Mouse (Mus musculus) MEL (cell line): ENCODE results near the gene Chd5. TPM values are rescaled to one million over a fixed set of nuclear protein-coding genes. Genes with fewer than 3 reads are reported as not detected.

Source experiments
- DNase-seq: peaks from one replicate; pipeline ENCODE4 v3.0.0; 2011; ENCODE audit warnings: low read depth, low spot score
- H3K27ac ChIP-seq: 2 replicates; pipeline ENCODE4 v1.5.1; 2012; ENCODE audit warnings: low read depth, mild to moderate bottlenecking, control low read depth, low read length, moderate library complexity; ENCODE audit not compliant: control insufficient read depth
- H3K27me3 ChIP-seq, 2 experiments: fragments of 150-350 bp in 1 of 2; sonication (generic) in 1 of 2; 2 replicates each; pipeline ENCODE4 v1.6.1; 2012; ENCODE audit warnings: low read length in 2 of 2, mild to moderate bottlenecking in 2 of 2, improper control_type of control experiment in 1 of 2, moderate library complexity in 1 of 2; ENCODE audit not compliant: insufficient read depth in 2 of 2, control insufficient read depth in 1 of 2
- H3K36me3 ChIP-seq, 2 experiments: 2 replicates each; pipeline ENCODE4 v1.6.1; 2012 to 2014; ENCODE audit warnings: low read length in 2 of 2, improper control_type of control experiment in 1 of 2, inconsistent platforms in 1 of 2, mild to moderate bottlenecking in 1 of 2; ENCODE audit not compliant: insufficient read depth in 2 of 2, control insufficient read depth in 1 of 2
- H3K4me1 ChIP-seq, 2 experiments: fragments of 150-350 bp in 1 of 2; sonication (generic) in 1 of 2; 2 replicates each; pipeline ENCODE4 v1.6.1; 2012; ENCODE audit warnings: low read length in 2 of 2, improper control_type of control experiment in 1 of 2, mild to moderate bottlenecking in 1 of 2; ENCODE audit not compliant: insufficient read depth in 2 of 2, control insufficient read depth in 1 of 2
- H3K4me3 ChIP-seq, 2 experiments: fragments of 150-350 bp in 1 of 2; sonication (generic) in 1 of 2; 2 replicates each; pipeline ENCODE4 v1.5.1; 2012; ENCODE audit warnings: low read depth in 2 of 2, low read length in 2 of 2, mild to moderate bottlenecking in 2 of 2, moderate library complexity in 2 of 2, control low read depth in 1 of 2, improper control_type of control experiment in 1 of 2; ENCODE audit not compliant: control insufficient read depth in 1 of 2, insufficient read depth in 1 of 2
- H3K79me2 ChIP-seq: 2 replicates; pipeline ENCODE4 v1.6.1; 2012; ENCODE audit warnings: mild to moderate bottlenecking, low read length, moderate library complexity; ENCODE audit not compliant: control insufficient read depth, poor library complexity, insufficient read depth
- H3K9ac ChIP-seq: 2 replicates; pipeline ENCODE4 v1.6.1; 2012; ENCODE audit warnings: low read depth, mild to moderate bottlenecking, control low read depth, low read length, moderate library complexity; ENCODE audit not compliant: control insufficient read depth, poor library complexity, severe bottlenecking
- H3K9me3 ChIP-seq: fragments of 150-350 bp; sonication (generic); replicated peaks from 2 replicates; pipeline ENCODE4 v1.6.1; 2012; ENCODE audit warnings: mild to moderate bottlenecking, low read length, improper control_type of control experiment, moderate library complexity; ENCODE audit not compliant: insufficient read depth
- BHLHE40 ChIP-seq: IDR thresholded peaks from 2 replicates; pipeline ENCODE4 v1.6.1; 2012; ENCODE audit warnings: low read depth, mild to moderate bottlenecking, inconsistent platforms, low read length, improper control_type of control experiment, borderline replicate concordance
- CHD1 ChIP-seq: IDR thresholded peaks from 2 replicates; pipeline ENCODE4 v1.6.1; 2012; ENCODE audit warnings: low read depth, mild to moderate bottlenecking, inconsistent platforms, low read length, improper control_type of control experiment
- ELF1 ChIP-seq: IDR thresholded peaks from 2 replicates; pipeline ENCODE4 v1.6.1; 2014; ENCODE audit warnings: low read depth, mild to moderate bottlenecking, inconsistent platforms, low read length, improper control_type of control experiment, moderate library complexity
- EP300 ChIP-seq, 2 experiments: IDR thresholded peaks; 2 replicates each; pipeline ENCODE4 v1.6.1; 2011; ENCODE audit warnings: improper control_type of control experiment in 2 of 2, low read length in 2 of 2, low read depth in 1 of 2, mild to moderate bottlenecking in 1 of 2
- GABPA ChIP-seq: IDR thresholded peaks from 2 replicates; pipeline ENCODE4 v1.6.1; 2012; ENCODE audit warnings: low read depth, mild to moderate bottlenecking, inconsistent platforms, low read length, improper control_type of control experiment, moderate library complexity
- KAT2A ChIP-seq: conservative IDR thresholded peaks from 2 replicates; pipeline ENCODE4 v1.6.1; 2012; ENCODE audit warnings: low read depth, low read length, improper control_type of control experiment, inconsistent platforms
- MAFK ChIP-seq: IDR thresholded peaks from 2 replicates; pipeline ENCODE4 v1.6.1; 2011; ENCODE audit warnings: low read depth, mild to moderate bottlenecking, low read length, improper control_type of control experiment, borderline replicate concordance
- MAX ChIP-seq: IDR thresholded peaks from 2 replicates; pipeline ENCODE4 v1.6.1; 2011; ENCODE audit warnings: low read length, improper control_type of control experiment
- MEF2A ChIP-seq: IDR thresholded peaks from 2 replicates; pipeline ENCODE4 v1.6.1; 2014; ENCODE audit warnings: low read depth, mild to moderate bottlenecking, inconsistent platforms, low read length, improper control_type of control experiment; ENCODE audit not compliant: poor library complexity, insufficient replicate concordance, severe bottlenecking; ENCODE audit errors: extremely low read depth
- MXI1 ChIP-seq: IDR thresholded peaks from 2 replicates; pipeline ENCODE4 v1.6.1; 2011; ENCODE audit warnings: mild to moderate bottlenecking, low read depth, low read length, improper control_type of control experiment
- MYB ChIP-seq: IDR thresholded peaks from 2 replicates; pipeline ENCODE4 v1.6.1; 2011; ENCODE audit warnings: mild to moderate bottlenecking, low read depth, low read length, improper control_type of control experiment
- MYC ChIP-seq: IDR thresholded peaks from 2 replicates; pipeline ENCODE4 v1.6.1; 2011; ENCODE audit warnings: low read depth, mild to moderate bottlenecking, low read length, improper control_type of control experiment, moderate library complexity
- NELFE ChIP-seq: IDR thresholded peaks from 2 replicates; pipeline ENCODE4 v1.6.1; 2011; ENCODE audit warnings: low read depth, low read length, improper control_type of control experiment
- POLR2A ChIP-seq, 2 experiments: IDR thresholded peaks; 2 replicates each; pipeline ENCODE4 v1.6.1; 2011 to 2012; ENCODE audit warnings: low read length in 2 of 2, mild to moderate bottlenecking in 2 of 2, control low read depth in 1 of 2, improper control_type of control experiment in 1 of 2, low read depth in 1 of 2, moderate library complexity in 1 of 2; ENCODE audit not compliant: control insufficient read depth in 1 of 2, insufficient read depth in 1 of 2, poor library complexity in 1 of 2
- POLR2AphosphoS2 ChIP-seq: IDR thresholded peaks from 2 replicates; pipeline ENCODE4 v1.6.1; 2011; ENCODE audit warnings: low read length, improper control_type of control experiment
- POLR2AphosphoS5 ChIP-seq: IDR thresholded peaks from 2 replicates; pipeline ENCODE4 v1.6.1; 2012; ENCODE audit warnings: low read depth, borderline replicate concordance, mild to moderate bottlenecking, inconsistent platforms, low read length, moderate library complexity, mixed read lengths
- RAD21 ChIP-seq: IDR thresholded peaks from 2 replicates; pipeline ENCODE4 v1.6.1; 2011; ENCODE audit warnings: mild to moderate bottlenecking, low read depth, low read length, improper control_type of control experiment
- SIN3A ChIP-seq: IDR thresholded peaks from 2 replicates; pipeline ENCODE4 v1.6.1; 2012; ENCODE audit warnings: low read length, improper control_type of control experiment, inconsistent platforms
- TBP ChIP-seq: IDR thresholded peaks from 2 replicates; pipeline ENCODE4 v1.8.0; 2011; ENCODE audit warnings: low read depth, low read length, improper control_type of control experiment
- UBTF ChIP-seq: IDR thresholded peaks from 2 replicates; pipeline ENCODE4 v1.6.1; 2012; ENCODE audit warnings: low read depth, mild to moderate bottlenecking, inconsistent platforms, low read length, improper control_type of control experiment, moderate library complexity, borderline replicate concordance; ENCODE audit not compliant: insufficient read depth
- ZC3H11A ChIP-seq: IDR thresholded peaks from 2 replicates; pipeline ENCODE4 v1.6.1; 2012; ENCODE audit warnings: low read depth, mild to moderate bottlenecking, inconsistent platforms, low read length, improper control_type of control experiment
- ZMIZ1 ChIP-seq: IDR thresholded peaks from 2 replicates; pipeline ENCODE4 v1.6.1; 2012; ENCODE audit warnings: low read depth, mild to moderate bottlenecking, inconsistent platforms, low read length, improper control_type of control experiment, moderate library complexity
- ZNF384 ChIP-seq: IDR thresholded peaks from 2 replicates; pipeline ENCODE4 v1.6.1; 2012; ENCODE audit warnings: low read depth, mild to moderate bottlenecking, inconsistent platforms, low read length, improper control_type of control experiment
- polyA plus RNA-seq, 2 experiments: library from polyadenylated mRNA; stranded (reverse) in 1 of 2; unstranded in 1 of 2; fragments of >175 nt in 1 of 2; fragments of >200 nt in 1 of 2; gene quantifications; 2 replicates each; pipeline versions ENCODE4 v1.2.1 to v1.2.4; 2012; ENCODE audit warnings: low replicate concordance in 2 of 2, low read depth in 1 of 2; ENCODE audit not compliant: insufficient read length in 2 of 2, insufficient read depth in 1 of 2, missing spikeins in 1 of 2
- total RNA-seq: library from RNA; depleted of rRNA; stranded (reverse); fragments of 300-350 nt; gene quantifications from 2 replicates; pipeline ENCODE4 v1.2.3, GENCODE M21; 2012

Gene Chd5
- total and polyA plus RNA-seq, 3 experiments: 0.15 to 0.91 TPM; not detected in 1

GRCm38 (mm10) chr4:152290991-152291390 lies 47.5 kb upstream of the Chd5 start:
- no peak for DNase-seq
- H3K4me1 ChIP-seq: peaks cover 0 to 6% of the 10 kb centered on the region in 2 experiments; a peak in 1 of 4 replicates
- H3K79me2 ChIP-seq: no peaks in the 10 kb centered on the region
- no peaks in the 10 kb centered on the region for H3K27me3 ChIP-seq
- no peak overlapping the region for H3K9ac ChIP-seq
- no peak overlapping the region for H3K4me3 ChIP-seq
- no peaks in the 10 kb centered on the region for H3K36me3 ChIP-seq
- no peaks in the 10 kb centered on the region for H3K9me3 ChIP-seq
- no peak for TF ChIP-seq POLR2A (IDR thresholded peaks at IDR 0.05; ENCODE audit: control insufficient read depth in 1 of 2, insufficient read depth in 1 of 2, low read depth in 1 of 2, low read length in 2 of 2, poor library complexity in 1 of 2)
- TF ChIP-seq ZC3H11A: no peak
- TF ChIP-seq MAX: no peak
- TF ChIP-seq RAD21: no peak
- TF ChIP-seq TBP: no peak
- TF ChIP-seq UBTF: no peak
- no peak for TF ChIP-seq POLR2AphosphoS5
- TF ChIP-seq MYB: no peak
- no peak for TF ChIP-seq POLR2AphosphoS2
- no peak for TF ChIP-seq MAFK
- TF ChIP-seq EP300 (IDR thresholded peaks at IDR 0.05; ENCODE audit: low read depth in 1 of 2, low read length in 2 of 2): no peak
- no peak for TF ChIP-seq ELF1
- no peak for TF ChIP-seq MYC
- TF ChIP-seq ZMIZ1: no peak
- TF ChIP-seq CHD1: no peak
- TF ChIP-seq NELFE: no peak
- no peak for TF ChIP-seq MXI1
- no peak for TF ChIP-seq ZNF384
- no peak for TF ChIP-seq SIN3A
- no peak overlapping the region for H3K27ac ChIP-seq

DNA sequence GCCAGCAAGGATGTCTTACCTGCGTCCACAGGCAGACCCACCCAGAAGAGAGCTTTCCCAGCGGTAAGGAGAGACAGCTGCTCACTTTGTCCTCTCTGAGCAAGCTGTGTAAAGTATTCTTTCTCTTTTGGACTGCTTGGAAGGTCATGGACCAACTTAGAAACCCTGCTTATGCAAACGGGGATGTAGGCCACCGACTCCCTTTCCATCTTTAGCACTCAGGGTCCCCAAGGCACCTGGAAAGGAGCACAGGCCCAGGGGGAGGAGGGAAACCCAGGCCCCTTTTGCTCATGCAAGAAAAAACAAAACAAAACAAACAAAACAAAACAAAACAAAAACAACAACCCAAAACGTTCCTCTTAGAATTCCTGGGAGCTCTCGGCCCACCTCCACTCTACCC lies 46.9 kb upstream of the Chd5 start, which contains the start of gene Hes3:
Hes3 (minus strand) TSS at position 101 of the 400 bp plus-strand sequence.
- H3K27me3 ChIP-seq: no peaks in the 10 kb centered on the region
- TF ChIP-seq ELF1: no peak
- TF ChIP-seq ZNF384: no peak
- no peak for TF ChIP-seq KAT2A
- no peak for TF ChIP-seq ZMIZ1
- TF ChIP-seq GABPA: no peak
- no peak for TF ChIP-seq MEF2A
- TF ChIP-seq TBP: no peak
- no peak for TF ChIP-seq CHD1
- TF ChIP-seq BHLHE40: no peak
- no peak within 1 kb of the TSS for H3K4me3 ChIP-seq
- no peaks in the 10 kb centered on the region for H3K9me3 ChIP-seq
- H3K27ac ChIP-seq: no peak within 1 kb of the TSS
- H3K9ac ChIP-seq: no peak within 1 kb of the TSS
- no peaks in the 10 kb centered on the region for H3K79me2 ChIP-seq
- no peaks in the 10 kb centered on the region for H3K36me3 ChIP-seq
- no peak for DNase-seq
- peaks cover 0 to 6% of the 10 kb centered on the region in 2 experiments; a peak in 1 of 4 replicates for H3K4me1 ChIP-seq
